Mouse (Mus musculus): Measurements from ENCODE around the gene R3hdm2. TPM values are rescaled to one million over a fixed set of nuclear protein-coding genes. Genes with fewer than 3 reads are reported as not detected.

The R3hdm2 gene
- polyA plus RNA-seq, 1 experiment from 2014 or later: 39.9 TPM

DNA sequence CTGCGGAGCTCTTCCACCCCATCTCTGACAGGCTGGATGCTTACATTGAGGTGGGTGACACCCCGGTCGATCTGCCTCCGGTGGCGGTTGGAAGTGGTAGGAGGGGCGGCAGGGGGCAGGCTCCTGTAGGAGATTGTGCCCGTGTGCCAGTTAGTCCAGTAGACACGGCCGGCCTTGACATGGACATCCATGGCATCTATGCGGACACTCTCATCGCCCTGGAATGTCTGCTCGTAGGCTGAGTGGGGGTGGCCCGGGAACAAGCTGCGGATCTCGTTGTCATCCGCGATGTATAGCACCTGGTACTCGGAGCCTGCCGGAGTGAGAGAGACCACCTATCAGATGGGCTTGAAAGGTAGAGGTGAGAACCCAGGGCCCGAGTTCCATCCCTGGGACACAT is 164.2 kb downstream of the R3hdm2 start:
- no peak for ATAC-seq (ENCODE audit: low FRiP score)
- no peak overlapping the region for H3K9ac ChIP-seq

GRCm38 (mm10) chr10:127546505-127546904 is 166.4 kb downstream of the R3hdm2 start:
- no peak for ATAC-seq (ENCODE audit: low FRiP score)
- no peaks in the 10 kb centered on the region for H3K9me3 ChIP-seq
- 91% methylated on average over 7 of the region's 7 CpGs for WGBS
- H3K27me3 ChIP-seq: no peaks in the 10 kb centered on the region
- peak overlapping the region; percentile 12; the same call in 1 of the 2 replicates for H3K27ac ChIP-seq
- no peak overlapping the region for H3K4me3 ChIP-seq
- H3K9ac ChIP-seq: no peak overlapping the region
- H3K36me3 ChIP-seq: peaks cover 99% of the 10 kb centered on the region
- H3K4me2 ChIP-seq: no peak overlapping the region
- H3K4me1 ChIP-seq (replicated peaks): peaks cover 9% of the 10 kb centered on the region

More for the DNA sequence above, 164.2 kb downstream of the R3hdm2 start:
- Histone ChIP-seq H3K27me3 (no peaks in the 10 kb centered on the region), H3K9me3 (no peaks in the 10 kb centered on the region), H3K4me1 (replicated peaks) (peaks cover 9% of the 10 kb centered on the region), H3K4me3 (no peak overlapping the region), H3K27ac (no peak overlapping the region), H3K4me2 (no peak overlapping the region), H3K36me3 (peaks cover 99% of the 10 kb centered on the region)
- WGBS: 92% methylated on average over 20 of the region's 20 CpGs

DNA sequence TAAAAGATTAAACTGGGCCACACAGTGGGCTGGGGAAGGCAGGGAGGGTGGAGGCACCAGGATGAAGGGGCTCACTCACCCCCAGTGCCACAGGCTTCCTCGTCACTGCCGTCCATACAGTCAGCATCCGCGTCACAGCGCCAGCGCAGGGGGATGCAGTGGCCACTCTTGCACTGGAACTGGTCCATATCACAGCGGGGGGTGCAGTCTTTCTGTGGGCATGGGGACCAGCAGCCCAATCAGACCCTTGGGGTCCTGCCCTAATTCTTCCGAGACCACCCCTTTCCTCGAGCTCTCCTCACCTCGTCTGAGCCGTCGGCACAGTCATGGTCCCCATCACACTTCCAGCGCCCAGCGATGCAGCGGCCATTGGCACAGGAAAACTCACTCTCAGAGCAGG is 168.1 kb downstream of the R3hdm2 start:
- Histone ChIP-seq H3K9ac (no peak overlapping the region), H3K4me1 (replicated peaks) (no peaks in the 10 kb centered on the region), H3K4me2 (no peak overlapping the region), H3K9me3 (no peaks in the 10 kb centered on the region), H3K27ac (no peak overlapping the region; the same call in 1 of the 2 replicates), H3K4me3 (no peak overlapping the region), H3K27me3 (no peaks in the 10 kb centered on the region), H3K36me3 (peaks cover 99% of the 10 kb centered on the region)
- WGBS: 95% methylated on average over 15 of the region's 15 CpGs
- no peak for ATAC-seq (ENCODE audit: low FRiP score)

Other genes with a start within 250 kb of the R3hdm2 start
- 40.6 and 42.3 TPM in 2 replicates for gene B4galnt1, start 215.1 kb upstream of the R3hdm2 start, polyA plus RNA-seq (2015; fragmentation: Nextera tagmentation; extraction: Ambion mirVana)
- 1.0 and 1.1 TPM in 2 replicates for gene Slc26a10, start 199.7 kb upstream of the R3hdm2 start, polyA plus RNA-seq (2015; fragmentation: Nextera tagmentation; extraction: Ambion mirVana)
- 28.4 and 30.7 TPM in 2 replicates for gene Arhgef25, start 190.2 kb upstream of the R3hdm2 start, polyA plus RNA-seq (2015; fragmentation: Nextera tagmentation; extraction: Ambion mirVana)
- 211 and 221 TPM in 2 replicates for gene Dtx3, start 184.6 kb upstream of the R3hdm2 start, polyA plus RNA-seq (2015; fragmentation: Nextera tagmentation; extraction: Ambion mirVana)
- gene Pip4k2c, start 168.7 kb upstream of the R3hdm2 start, polyA plus RNA-seq (2015; fragmentation: Nextera tagmentation; extraction: Ambion mirVana): 20.0 and 22.1 TPM in 2 replicates
- gene Kif5a, start 117.0 kb upstream of the R3hdm2 start, polyA plus RNA-seq (2015; fragmentation: Nextera tagmentation; extraction: Ambion mirVana): 86.3 and 88.5 TPM in 2 replicates
- gene Dctn2, start 114.0 kb upstream of the R3hdm2 start, polyA plus RNA-seq (2015; fragmentation: Nextera tagmentation; extraction: Ambion mirVana): 308 and 330 TPM in 2 replicates
- gene Mbd6, start 91.3 kb upstream of the R3hdm2 start, polyA plus RNA-seq (2015; fragmentation: Nextera tagmentation; extraction: Ambion mirVana): 12.1 and 16.5 TPM in 2 replicates
- 116 and 119 TPM in 2 replicates for gene Mars, start 68.5 kb upstream of the R3hdm2 start, polyA plus RNA-seq (2015; fragmentation: Nextera tagmentation; extraction: Ambion mirVana)
- 1.0 and 1.1 TPM in 2 replicates for gene Arhgap9, start 58.4 kb upstream of the R3hdm2 start, polyA plus RNA-seq (2015; fragmentation: Nextera tagmentation; extraction: Ambion mirVana)
- 1.6 and 1.8 TPM in 2 replicates for gene Gli1, start 38.4 kb upstream of the R3hdm2 start, polyA plus RNA-seq (2015; fragmentation: Nextera tagmentation; extraction: Ambion mirVana)
- gene Inhbe, start 25.9 kb upstream of the R3hdm2 start, polyA plus RNA-seq (2015; fragmentation: Nextera tagmentation; extraction: Ambion mirVana): not detected in 2 replicates
- 0.09 TPM in 1 of 2 replicates, not detected in the other for gene Inhbc, start 9.9 kb upstream of the R3hdm2 start, polyA plus RNA-seq (2015; fragmentation: Nextera tagmentation; extraction: Ambion mirVana)
- gene Stac3, start 121.4 kb downstream of the R3hdm2 start, polyA plus RNA-seq (2015; fragmentation: Nextera tagmentation; extraction: Ambion mirVana): 2.5 TPM in 2 replicates
- 13.4 and 15.5 TPM in 2 replicates for gene Ndufa4l2, start 134.6 kb downstream of the R3hdm2 start, polyA plus RNA-seq (2015; fragmentation: Nextera tagmentation; extraction: Ambion mirVana)
- 52.7 and 57.5 TPM in 2 replicates for gene Shmt2, start 142.1 kb downstream of the R3hdm2 start, polyA plus RNA-seq (2015; fragmentation: Nextera tagmentation; extraction: Ambion mirVana)
- 139 and 176 TPM in 2 replicates for gene Nxph4, start 154.2 kb downstream of the R3hdm2 start, polyA plus RNA-seq (2015; fragmentation: Nextera tagmentation; extraction: Ambion mirVana)
- 101 and 108 TPM in 2 replicates for gene Lrp1, start 240.8 kb downstream of the R3hdm2 start, polyA plus RNA-seq (2015; fragmentation: Nextera tagmentation; extraction: Ambion mirVana)

Measured in hindbrain, embryonic 13.5 days (tissue).